Mouse (Mus musculus): ENCODE measurements around the gene Spata31d1d.

Gene Spata31d1d

DNA sequence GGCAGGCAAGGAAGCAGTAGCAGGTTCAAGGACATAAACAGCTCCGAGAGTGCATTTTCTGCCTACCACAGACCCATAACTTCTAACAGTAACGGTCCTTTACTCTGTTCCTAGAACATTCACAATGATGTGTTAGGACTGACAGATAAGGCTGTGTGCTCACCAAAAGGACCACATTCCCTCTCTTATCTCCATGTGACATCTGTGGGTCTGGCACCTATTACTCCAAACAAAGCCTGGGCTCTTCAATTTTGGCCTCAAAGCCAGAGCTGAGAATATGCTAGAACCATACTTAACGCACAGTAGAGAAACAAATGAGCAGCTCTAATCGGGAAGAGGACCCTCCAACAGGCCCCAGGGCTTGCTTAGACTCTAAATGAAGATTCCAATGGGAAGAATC is 51.6 kb downstream of the Spata31d1d start:
- no peak for DNase-seq (ENCODE audit: low spot score in 2 of 2)

DNA sequence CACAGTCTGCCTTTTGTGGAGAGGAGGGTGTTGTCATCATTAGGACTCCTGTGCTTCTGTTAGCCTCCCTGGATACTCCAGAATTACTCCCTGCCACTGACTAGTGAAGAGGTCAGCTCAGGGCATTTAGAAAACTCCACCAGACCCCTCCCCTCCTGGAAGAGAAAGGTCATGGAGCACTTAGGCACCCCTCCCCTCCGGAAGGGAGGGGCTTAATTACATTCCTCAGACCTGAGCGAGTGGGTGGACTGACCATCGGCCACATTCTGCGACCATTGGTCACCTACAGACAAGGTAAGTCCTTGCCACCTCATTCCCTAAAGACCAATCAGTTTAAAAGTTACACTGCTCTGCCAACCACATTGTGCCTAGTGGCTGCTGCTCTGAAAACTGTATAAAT is 52.2 kb downstream of the Spata31d1d start:
- no peak for DNase-seq (ENCODE audit: low spot score in 2 of 2)

DNA sequence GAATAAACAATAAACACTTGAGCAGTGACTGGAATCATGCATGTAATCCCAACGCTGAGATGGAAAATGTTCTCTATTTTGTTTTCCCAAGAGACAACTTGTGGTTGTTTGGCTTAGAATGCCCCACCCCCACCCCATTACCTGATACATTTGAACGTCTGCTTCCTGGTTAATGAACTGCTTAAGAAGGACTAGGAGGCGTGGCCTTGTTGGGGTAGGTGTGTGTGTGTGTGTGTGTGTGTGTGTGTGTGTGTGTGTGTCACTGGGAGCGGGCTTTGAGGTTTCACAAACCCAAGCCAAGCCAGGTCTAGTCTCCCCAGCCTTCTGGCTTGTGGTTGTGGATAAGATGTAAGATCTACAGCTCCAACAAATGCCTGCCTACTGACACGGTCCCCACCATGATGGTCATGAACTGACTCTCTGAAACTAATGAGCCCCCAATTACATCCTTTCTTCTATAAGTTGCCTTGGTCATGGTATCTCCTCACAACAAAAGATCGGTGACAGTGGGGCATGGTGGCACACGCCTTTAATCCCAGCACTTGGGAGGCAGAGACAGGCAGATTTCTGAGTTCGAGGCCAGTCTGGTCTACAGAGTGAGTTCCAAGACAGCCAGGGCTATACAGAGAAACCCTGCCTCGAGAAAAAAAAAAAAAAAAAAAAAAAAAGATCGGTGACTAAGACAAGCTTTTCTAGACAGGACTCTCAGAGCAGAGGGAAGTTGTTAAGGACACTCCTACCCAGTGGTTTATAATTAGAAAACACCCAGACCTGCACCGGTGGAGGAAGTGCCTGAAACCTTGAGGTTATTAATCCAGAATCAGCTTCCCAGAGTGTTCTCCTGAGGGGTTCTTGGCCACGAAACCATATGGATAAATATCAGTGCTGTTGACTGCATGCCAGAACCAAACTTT is 55.0 kb downstream of the Spata31d1d start:
- DNase-seq (ENCODE audit: low spot score in 2 of 2), result no peak

Measured in thymus, postnatal 10 days (tissue).